Mouse (Mus musculus): ENCODE results near the gene Opcml.

DNA sequence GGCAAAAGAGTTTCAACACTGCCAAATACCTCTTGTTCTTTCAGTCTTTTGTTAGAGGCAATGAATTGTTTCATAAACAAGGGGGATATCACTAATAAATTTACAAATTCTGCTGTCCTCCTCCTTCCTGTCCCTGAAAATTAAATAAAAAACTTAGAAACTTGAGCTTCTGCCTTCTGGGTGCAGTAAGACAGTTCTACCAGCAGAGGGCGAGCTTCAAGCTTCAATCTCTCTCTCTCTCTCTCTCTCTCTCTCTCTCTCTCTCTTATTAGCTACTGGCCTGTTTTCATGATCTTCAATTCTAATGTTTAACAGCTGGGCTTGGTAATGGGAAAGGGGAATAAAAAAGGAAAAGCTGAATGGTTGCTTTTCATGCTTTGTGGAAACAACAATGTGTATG is 615.2 kb downstream of the Opcml start:
- TF ChIP-seq CTCF (IDR thresholded peaks at IDR 0.05; ENCODE audit: low read depth) (peak; percentile 70), EP300 (IDR thresholded peaks at IDR 0.05; ENCODE audit: low read depth) (no peak)
